Mouse (Mus musculus): ENCODE measurements around the gene Pla2g4c. TPM values are rescaled to one million over a fixed set of nuclear protein-coding genes. Genes with fewer than 3 reads are reported as not detected.

The Pla2g4c gene
- total and polyA plus RNA-seq, 2 experiments = 0.05 to 0.09 TPM

DNA sequence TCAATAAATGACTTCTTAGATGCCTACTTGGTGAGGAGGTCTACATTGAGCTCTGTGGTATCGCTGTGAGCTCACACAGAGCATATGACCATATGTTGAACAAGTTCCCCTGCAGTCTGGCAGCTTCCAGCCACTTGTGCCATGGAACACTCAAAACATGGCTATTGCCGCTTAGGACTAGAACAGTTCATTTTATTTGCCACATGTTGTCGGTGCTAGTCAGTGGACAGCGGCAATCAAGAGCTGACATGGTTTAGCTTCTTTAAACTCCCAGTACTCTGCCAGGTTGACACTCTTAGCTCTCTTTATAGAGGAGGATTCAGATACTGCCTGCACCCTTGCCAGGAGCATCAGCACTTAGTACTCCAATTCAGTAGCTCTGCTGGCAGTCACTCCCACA lies 13.1 kb upstream of the Pla2g4c start:
- H3K4me3 ChIP-seq (ENCODE audit: insufficient read depth, low read depth, low read length) = no peak overlapping the region
- no peak for DNase-seq (ENCODE audit: extremely low read depth, low read depth, low spot score)
- TF ChIP-seq POLR2A (IDR thresholded peaks at IDR 0.05; ENCODE audit: extremely low read depth, insufficient read depth, low read length) (no peak), CTCF (IDR thresholded peaks at IDR 0.05; ENCODE audit: low read depth, low read length) (no peak)
- H3K27ac ChIP-seq (replicated peaks; ENCODE audit: insufficient read depth, low read depth, low read length) = no peak overlapping the region
- H3K4me1 ChIP-seq (ENCODE audit: control insufficient read depth, insufficient read depth, low read length) = no peaks in the 10 kb centered on the region
- H3K9ac ChIP-seq (ENCODE audit: low read depth, low read length) = no peak overlapping the region
- no peaks in the 10 kb centered on the region for H3K79me2 ChIP-seq (ENCODE audit: control insufficient read depth, insufficient read depth, low read length)
- WGBS = 100% methylated on average over 4 of the region's 4 CpGs
- H3K27me3 ChIP-seq (ENCODE audit: control insufficient read depth, insufficient read depth, low read length) = no peaks in the 10 kb centered on the region
- H3K36me3 ChIP-seq (ENCODE audit: control insufficient read depth, insufficient read depth, low read length) = no peaks in the 10 kb centered on the region

DNA sequence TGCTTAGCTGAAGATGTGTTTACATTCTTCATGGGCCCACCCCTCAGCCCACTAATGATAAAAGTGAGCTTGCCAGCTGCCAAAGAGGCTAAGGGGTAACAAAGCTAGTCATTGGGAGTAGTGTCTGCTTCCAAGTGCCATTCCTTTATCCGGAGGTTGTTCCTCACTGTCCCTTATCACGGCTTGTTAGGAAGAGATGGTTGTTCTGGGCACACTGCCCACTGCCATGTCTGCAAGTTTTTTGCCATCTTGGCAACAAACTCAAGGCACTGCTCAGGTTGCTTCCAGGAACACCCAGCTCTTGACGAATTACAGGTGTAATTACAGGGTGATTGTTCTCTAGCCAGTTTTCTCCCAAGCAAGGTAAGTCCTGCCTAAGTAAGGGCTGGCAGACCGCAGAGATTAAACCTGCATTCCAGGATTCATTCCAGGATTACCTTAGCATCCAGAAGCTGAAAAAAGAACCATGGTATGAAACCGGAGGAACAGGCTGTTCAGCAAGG lies 10.3 kb upstream of the Pla2g4c start:
- no peaks in the 10 kb centered on the region for H3K79me2 ChIP-seq (ENCODE audit: control insufficient read depth, insufficient read depth, low read length)
- H3K4me1 ChIP-seq (ENCODE audit: control insufficient read depth, insufficient read depth, low read length) = no peaks in the 10 kb centered on the region
- 80% methylated on average over 5 of the region's 5 CpGs for WGBS
- no peak overlapping the region for H3K4me3 ChIP-seq (ENCODE audit: insufficient read depth, low read depth, low read length)
- H3K9ac ChIP-seq (ENCODE audit: low read depth, low read length) = no peak overlapping the region
- no peaks in the 10 kb centered on the region for H3K36me3 ChIP-seq (ENCODE audit: control insufficient read depth, insufficient read depth, low read length)
- TF ChIP-seq CTCF (IDR thresholded peaks at IDR 0.05; ENCODE audit: low read depth, low read length) = no peak
- no peak for TF ChIP-seq POLR2A (IDR thresholded peaks at IDR 0.05; ENCODE audit: extremely low read depth, insufficient read depth, low read length)
- no peaks in the 10 kb centered on the region for H3K27me3 ChIP-seq (ENCODE audit: control insufficient read depth, insufficient read depth, low read length)
- H3K27ac ChIP-seq (replicated peaks; ENCODE audit: insufficient read depth, low read depth, low read length) = no peak overlapping the region
- no peak for DNase-seq (ENCODE audit: extremely low read depth, low read depth, low spot score)

DNA sequence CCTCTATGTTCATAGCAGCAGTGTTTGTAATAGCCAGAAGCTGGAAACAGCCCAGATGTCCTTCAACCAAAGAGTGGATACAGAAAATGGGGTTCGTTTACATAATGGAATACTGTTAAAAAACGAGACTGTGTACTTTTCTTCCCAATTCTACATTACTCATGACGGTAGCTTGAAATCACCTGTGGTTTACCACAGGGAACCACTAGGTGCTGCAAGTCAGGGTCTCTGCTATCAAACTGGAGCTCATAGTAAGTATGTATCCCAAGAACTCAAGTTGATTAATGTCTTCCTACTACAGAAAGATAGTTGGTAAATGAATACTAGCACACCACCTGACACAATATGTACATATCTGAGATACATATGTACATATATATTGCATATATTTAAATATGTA lies 3.0 kb upstream of the Pla2g4c start:
- WGBS = 82% methylated on average over 3 of the region's 3 CpGs
- no peak for TF ChIP-seq CTCF (IDR thresholded peaks at IDR 0.05; ENCODE audit: low read depth, low read length)
- no peak overlapping the region for H3K27ac ChIP-seq (replicated peaks; ENCODE audit: insufficient read depth, low read depth, low read length)
- H3K4me1 ChIP-seq (ENCODE audit: control insufficient read depth, insufficient read depth, low read length) = no peaks in the 10 kb centered on the region
- H3K36me3 ChIP-seq (ENCODE audit: control insufficient read depth, insufficient read depth, low read length) = no peaks in the 10 kb centered on the region
- H3K4me3 ChIP-seq (ENCODE audit: insufficient read depth, low read depth, low read length) = no peak overlapping the region
- no peak for DNase-seq (ENCODE audit: extremely low read depth, low read depth, low spot score)
- no peaks in the 10 kb centered on the region for H3K27me3 ChIP-seq (ENCODE audit: control insufficient read depth, insufficient read depth, low read length)
- no peak overlapping the region for H3K9ac ChIP-seq (ENCODE audit: low read depth, low read length)
- no peaks in the 10 kb centered on the region for H3K79me2 ChIP-seq (ENCODE audit: control insufficient read depth, insufficient read depth, low read length)

DNA sequence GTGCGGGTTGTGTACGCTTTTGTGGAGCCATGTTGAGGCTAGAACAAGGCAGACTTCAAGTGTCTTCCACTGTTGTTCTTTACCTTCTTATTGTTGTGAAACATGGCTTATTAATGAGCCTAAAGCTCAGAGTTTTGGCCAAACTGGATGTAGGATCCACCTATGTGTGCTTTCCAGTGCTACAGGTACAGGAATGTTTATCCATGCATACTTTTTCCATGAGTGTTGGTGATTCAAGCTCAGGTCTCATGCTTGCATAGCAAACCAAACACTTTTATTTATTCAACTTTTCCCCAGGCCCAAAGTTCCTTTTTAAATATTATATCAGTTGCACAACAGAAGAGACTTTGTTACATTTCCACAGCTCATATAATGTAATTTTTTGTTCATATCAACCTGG lies 6.1 kb downstream of the Pla2g4c start:
- no peak overlapping the region for H3K27ac ChIP-seq (replicated peaks; ENCODE audit: insufficient read depth, low read depth, low read length)
- no peak for DNase-seq (ENCODE audit: extremely low read depth, low read depth, low spot score)
- H3K27me3 ChIP-seq (ENCODE audit: control insufficient read depth, insufficient read depth, low read length) = no peaks in the 10 kb centered on the region
- H3K9ac ChIP-seq (ENCODE audit: low read depth, low read length) = no peak overlapping the region
- H3K79me2 ChIP-seq (ENCODE audit: control insufficient read depth, insufficient read depth, low read length) = no peaks in the 10 kb centered on the region
- H3K4me3 ChIP-seq (ENCODE audit: insufficient read depth, low read depth, low read length) = no peak overlapping the region
- TF ChIP-seq POLR2A (IDR thresholded peaks at IDR 0.05; ENCODE audit: extremely low read depth, insufficient read depth, low read length) = no peak
- no peak for TF ChIP-seq CTCF (IDR thresholded peaks at IDR 0.05; ENCODE audit: low read depth, low read length)
- 100% methylated on average over 2 of the region's 2 CpGs for WGBS
- H3K36me3 ChIP-seq (ENCODE audit: control insufficient read depth, insufficient read depth, low read length) = no peaks in the 10 kb centered on the region
- H3K4me1 ChIP-seq (ENCODE audit: control insufficient read depth, insufficient read depth, low read length) = no peaks in the 10 kb centered on the region

DNA sequence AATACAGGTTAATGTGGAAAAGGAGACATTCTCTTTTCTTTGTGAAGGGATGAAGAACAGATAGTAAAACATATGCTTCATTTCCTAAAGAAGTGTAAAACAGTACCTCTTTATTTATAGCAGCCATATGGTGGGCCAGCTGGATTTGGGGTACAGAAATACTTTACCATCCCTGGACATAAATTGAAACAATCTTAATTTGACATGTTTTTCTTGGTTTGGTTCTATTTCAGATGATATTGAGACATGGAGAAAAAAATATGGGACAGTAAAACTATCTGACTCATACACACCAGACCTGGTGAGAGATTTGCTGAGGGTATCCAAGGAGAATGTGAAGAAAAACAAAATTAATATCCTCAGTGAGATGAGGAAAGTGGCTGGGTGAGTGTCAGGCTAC lies 31.5 kb downstream of the Pla2g4c start:
- H3K9ac ChIP-seq (ENCODE audit: low read depth, low read length) = no peak overlapping the region
- no peak for DNase-seq (ENCODE audit: extremely low read depth, low read depth, low spot score)
- H3K4me3 ChIP-seq (ENCODE audit: insufficient read depth, low read depth, low read length) = no peak overlapping the region
- no peak overlapping the region for H3K27ac ChIP-seq (replicated peaks; ENCODE audit: insufficient read depth, low read depth, low read length)
- H3K79me2 ChIP-seq (ENCODE audit: control insufficient read depth, insufficient read depth, low read length) = no peaks in the 10 kb centered on the region
- H3K36me3 ChIP-seq (ENCODE audit: control insufficient read depth, insufficient read depth, low read length) = no peaks in the 10 kb centered on the region
- H3K27me3 ChIP-seq (ENCODE audit: control insufficient read depth, insufficient read depth, low read length) = no peaks in the 10 kb centered on the region
- TF ChIP-seq POLR2A (IDR thresholded peaks at IDR 0.05; ENCODE audit: extremely low read depth, insufficient read depth, low read length) (no peak), CTCF (IDR thresholded peaks at IDR 0.05; ENCODE audit: low read depth, low read length) (no peak)
- no peaks in the 10 kb centered on the region for H3K4me1 ChIP-seq (ENCODE audit: control insufficient read depth, insufficient read depth, low read length)

DNA sequence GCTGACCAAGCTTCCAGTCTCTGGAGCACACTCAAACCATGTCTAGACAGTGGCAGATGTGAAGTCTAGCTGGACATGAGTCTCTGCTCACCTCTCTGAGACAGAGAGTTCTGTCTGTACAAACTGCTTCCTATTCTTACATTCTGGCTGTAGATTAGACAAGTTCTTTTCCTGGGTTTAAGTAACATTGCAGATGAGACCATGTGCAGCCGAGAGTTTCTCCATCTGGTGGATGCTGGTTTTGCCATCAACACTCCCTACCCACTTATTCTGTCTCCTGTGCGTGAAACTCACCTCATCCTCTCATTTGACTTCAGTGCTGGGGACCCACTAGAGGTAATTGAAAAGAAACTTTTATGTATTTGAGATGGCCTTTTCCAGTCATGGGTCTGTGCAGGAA lies 56.1 kb downstream of the Pla2g4c start:
- 75% methylated on average over 2 of the region's 2 CpGs for WGBS
- Histone ChIP-seq H3K4me1 (ENCODE audit: control insufficient read depth, insufficient read depth, low read length) (no peaks in the 10 kb centered on the region), H3K27me3 (ENCODE audit: control insufficient read depth, insufficient read depth, low read length) (no peaks in the 10 kb centered on the region), H3K4me3 (ENCODE audit: insufficient read depth, low read depth, low read length) (no peak overlapping the region), H3K27ac (replicated peaks; ENCODE audit: insufficient read depth, low read depth, low read length) (no peak overlapping the region), H3K9ac (ENCODE audit: low read depth, low read length) (no peak overlapping the region), H3K79me2 (ENCODE audit: control insufficient read depth, insufficient read depth, low read length) (no peaks in the 10 kb centered on the region), H3K36me3 (ENCODE audit: control insufficient read depth, insufficient read depth, low read length) (no peaks in the 10 kb centered on the region)
- TF ChIP-seq POLR2A (IDR thresholded peaks at IDR 0.05; ENCODE audit: extremely low read depth, insufficient read depth, low read length) (no peak), CTCF (IDR thresholded peaks at IDR 0.05; ENCODE audit: low read depth, low read length) (no peak)
- DNase-seq (ENCODE audit: extremely low read depth, low read depth, low spot score) = no peak

All from liver, adult 2 months (tissue).